16 mouse cellular contexts compared by ENCODE assay signal in genomic region chr1:190836046-190836445, GRCm38 (mm10).
DNase-seq lines count a peak whose midpoint lies in the region.
"Had no signal": no experiment of that assay in that cellular context is flagged by ENCODE, and none has a peak within 500 bp of the region (broad histone marks: within the 10 kb centered on the region; RNA-seq: fewer than 3 reads in every experiment).

No protein-coding gene starts in this region.

- peak; percentile 28 to 48 for DNase-seq in layer of hippocampus, adult 18-20 months (ENCODE audit: low spot score in 2 of 2)
- DNase-seq in layer of hippocampus, adult 8-10 months (ENCODE audit: low spot score in 2 of 2) = no peak
- DNase-seq in right cerebral cortex, adult 18-20 months = peak; percentile 44
- DNase-seq in right cerebral cortex, postnatal 14 days = no peak
- peak; percentile 78 for DNase-seq in brain, adult 2 months (ENCODE audit: low read depth, low spot score)
- DNase-seq in embryo, embryonic 9.5 days (ENCODE audit: extremely low spot score) = no peak
- DNase-seq in left cerebral cortex, adult 11 months (ENCODE audit: low spot score) = no peak
- DNase-seq: adrenal gland, adult 8-10 months; adrenal gland, postnatal 14 days; adrenal gland, postnatal 36 days; B cell, adult 2 months; cerebellum, adult 11-12 months; cerebellum, adult 2 months; cerebellum, adult 9-10 months; cerebellum, postnatal 10 days; cerebellum, postnatal 25 days had no signal

Comparison
In these comparisons a context has a peak if more than half of its experiments do, and no peak if none do; other contexts are left out.
1. DNase-seq: peak in layer of hippocampus, adult 18-20 months (2 of 2), right cerebral cortex, adult 18-20 months (single experiment) and brain, adult 2 months (single experiment); none in layer of hippocampus, adult 8-10 months (0 of 2), right cerebral cortex, postnatal 14 days (single experiment), embryo, embryonic 9.5 days (single experiment) and left cerebral cortex, adult 11 months (single experiment).